Mouse (Mus musculus) stomach, postnatal 0 days (tissue): Measurements from ENCODE around the gene Adcy9.

Experiments
- CTCF ChIP-seq: IDR thresholded peaks from 2 replicates; pipeline ENCODE4 v1.5.1; 2016; ENCODE audit warnings: antibody characterized with exemption, low read depth, mild to moderate bottlenecking, moderate library complexity
- EP300 ChIP-seq: optimal IDR thresholded peaks from 2 replicates; pipeline ENCODE3; 2016; ENCODE audit warnings: antibody characterized with exemption

DNA sequence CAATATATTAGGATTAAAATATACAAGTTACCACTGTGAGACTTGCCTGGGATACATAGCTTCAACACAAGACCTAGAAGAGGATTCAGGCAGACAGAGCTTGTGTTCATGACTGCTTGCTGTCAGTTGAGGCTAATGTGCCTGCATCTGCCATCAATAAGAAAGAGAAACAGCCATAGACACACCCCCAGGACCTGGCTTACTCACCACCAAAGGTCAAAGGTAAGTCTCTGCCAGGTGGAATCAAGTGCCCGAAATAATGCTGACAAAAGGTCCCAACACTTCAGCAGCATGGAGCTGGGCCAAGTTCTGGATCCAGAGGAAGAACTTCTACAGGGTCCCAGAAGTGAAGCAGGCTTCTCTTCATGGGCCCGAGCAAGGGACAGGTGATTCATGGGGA is 86.9 kb downstream of the Adcy9 start:
- TF ChIP-seq CTCF (no peak), EP300 (no peak)
